Mouse (Mus musculus): ENCODE data around the gene Msantd2.

GRCm38 (mm10) chr9:37519995-37520394 lies 30.9 kb downstream of the Msantd2 start:
- TF ChIP-seq CTCF (conservative IDR thresholded peaks at IDR 0.05; ENCODE audit: low read length) (no peak), POU5F1 (IDR thresholded peaks at IDR 0.05; ENCODE audit: borderline replicate concordance, low read length) (no peak)

All from E14TG2a.4 (cell line).